In the genomic region with DNA sequence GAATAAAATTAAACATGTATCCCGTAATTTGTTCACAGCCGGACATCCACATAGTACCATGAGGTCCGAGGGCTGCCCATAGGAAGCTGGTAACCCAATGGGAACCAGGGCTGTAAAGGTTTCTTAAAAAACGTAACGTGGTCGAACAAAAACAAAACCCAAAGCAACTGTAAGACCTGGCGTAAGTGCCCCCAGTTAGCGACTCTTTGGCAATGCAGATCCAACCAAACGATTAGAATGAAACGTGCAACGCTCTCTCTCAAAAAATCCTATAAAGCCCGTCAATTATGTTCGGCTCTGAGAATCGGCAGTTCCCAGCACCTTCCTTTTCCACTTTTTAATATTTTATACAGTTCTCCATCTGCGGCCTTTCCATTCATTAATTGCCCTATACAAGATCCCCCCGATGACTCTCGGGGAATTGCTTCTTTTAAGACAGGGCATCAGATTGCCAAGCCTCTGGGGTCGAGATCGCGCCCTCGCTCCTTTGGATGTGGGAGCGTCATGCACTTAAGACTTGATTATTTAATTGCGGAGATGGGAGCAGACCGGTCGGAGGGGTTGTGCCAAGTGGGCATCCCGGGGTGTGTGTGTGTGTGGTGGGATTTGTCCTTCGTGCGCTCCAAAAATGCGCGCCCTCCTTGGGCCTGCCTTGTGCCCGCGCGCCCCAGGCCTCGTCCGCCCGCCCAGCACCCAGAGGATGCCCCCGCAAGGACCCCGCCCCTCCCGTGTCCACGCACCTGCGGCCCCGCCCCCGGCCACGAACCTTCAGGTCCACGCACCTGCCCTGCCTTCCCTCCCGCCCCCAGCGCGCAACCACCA, we compare ENCODE assay signal across 9 mouse cellular contexts. TPM values are rescaled to one million over a fixed set of nuclear protein-coding genes. Genes with fewer than 3 reads are reported as not detected.
DNase-seq lines count a peak whose midpoint lies in the region; ATAC-seq and TF ChIP-seq lines count a peak whose summit lies in the region.
"Had no signal": no experiment of that assay in that cellular context is flagged by ENCODE, and none has a peak within 500 bp of the region (broad histone marks: within the 10 kb centered on the region; RNA-seq: fewer than 3 reads in every experiment).

No protein-coding gene starts in this region.

- no peaks in the 10 kb centered on the region for H3K36me3 ChIP-seq in heart, embryonic 13.5 days
- H3K36me3 ChIP-seq in ES-Bruce4 (ENCODE audit: control insufficient read depth, insufficient read depth, low read length, poor library complexity, severe bottlenecking): no peaks in the 10 kb centered on the region
- no peaks in the 10 kb centered on the region for H3K36me3 ChIP-seq in forebrain, embryonic 11.5 days (ENCODE audit: control insufficient read depth, insufficient read depth, low read length)
- no peaks in the 10 kb centered on the region for H3K36me3 ChIP-seq in liver, embryonic 15.5 days (replicated peaks)

- no peak for TF ChIP-seq EP300 in ES-Bruce4 (IDR thresholded peaks at IDR 0.05; ENCODE audit: insufficient read depth, low read depth, low read length)

- TF ChIP-seq CTCF in ES-Bruce4 (IDR thresholded peaks at IDR 0.05; ENCODE audit: low read depth, low read length): no peak

- H3K4me1 ChIP-seq in heart, embryonic 13.5 days: peaks cover 34% of the 10 kb centered on the region
- H3K4me1 ChIP-seq in ES-Bruce4 (ENCODE audit: control insufficient read depth, insufficient read depth, low read length): peaks cover 3% of the 10 kb centered on the region
- peaks cover 14% of the 10 kb centered on the region for H3K4me1 ChIP-seq in forebrain, embryonic 11.5 days (replicated peaks; ENCODE audit: control insufficient read depth, insufficient read depth, low read length)
- peaks cover 39% of the 10 kb centered on the region for H3K4me1 ChIP-seq in liver, embryonic 15.5 days (replicated peaks)

- ATAC-seq in heart, embryonic 13.5 days (ENCODE audit: extremely low read depth, insufficient number of reproducible peaks, low FRiP score, low TSS enrichment): no peak
- ATAC-seq in forebrain, embryonic 11.5 days (replicated peaks; ENCODE audit: low FRiP score): peak; percentile 21
- peak; percentile 34 for ATAC-seq in liver, embryonic 15.5 days (ENCODE audit: insufficient read depth)
- ATAC-seq in activated CD4-positive, CD25-positive, alpha-beta regulatory T cell, adult 4 months: no peak

- H3K9ac ChIP-seq in heart, embryonic 13.5 days: peak overlapping the region; percentile 99
- peak overlapping the region; percentile 86 for H3K9ac ChIP-seq in ES-Bruce4 (ENCODE audit: low read depth, poor library complexity, severe bottlenecking)
- peak overlapping the region; percentile 98 for H3K9ac ChIP-seq in forebrain, embryonic 11.5 days (ENCODE audit: low read length)
- peak overlapping the region; percentile 67 for H3K9ac ChIP-seq in liver, embryonic 15.5 days

- WGBS in heart, embryonic 13.5 days: 2% methylated on average over 48 of the region's 48 CpGs
- 2% methylated on average over 45 of the region's 48 CpGs for WGBS in forebrain, embryonic 11.5 days
- WGBS in liver, embryonic 15.5 days (ENCODE audit: insufficient replicate concordance): 2% methylated on average over 48 of the region's 48 CpGs

- DNase-seq in heart, adult 11 months: no peak
- no peak for DNase-seq in forebrain, embryonic 11.5 days (ENCODE audit: low spot score)
- DNase-seq in left cerebral cortex, adult 8-10 months (ENCODE audit: low spot score in 2 of 2): no peak
- no peak for DNase-seq in thymus, postnatal 10 days (ENCODE audit: low spot score in 2 of 2)

- no peaks in the 10 kb centered on the region for H3K9me3 ChIP-seq in heart, embryonic 13.5 days
- no peaks in the 10 kb centered on the region for H3K9me3 ChIP-seq in ES-Bruce4 (replicated peaks; ENCODE audit: control insufficient read depth, insufficient read depth, low read length, poor library complexity, severe bottlenecking)
- no peaks in the 10 kb centered on the region for H3K9me3 ChIP-seq in forebrain, embryonic 11.5 days (ENCODE audit: control insufficient read depth, low read length)
- H3K9me3 ChIP-seq in liver, embryonic 15.5 days (replicated peaks): no peaks in the 10 kb centered on the region

- H3K27ac ChIP-seq in heart, embryonic 13.5 days (replicated peaks): peak overlapping the region; percentile 64
- no peak overlapping the region for H3K27ac ChIP-seq in ES-Bruce4 (ENCODE audit: insufficient read depth, low read length)
- peak overlapping the region; percentile 82 for H3K27ac ChIP-seq in forebrain, embryonic 11.5 days (ENCODE audit: low read depth, low read length)
- peak overlapping the region; percentile 53; the same call in 1 of the 2 replicates for H3K27ac ChIP-seq in liver, embryonic 15.5 days (replicated peaks)

- no peaks in the 10 kb centered on the region for H3K27me3 ChIP-seq in heart, embryonic 13.5 days (replicated peaks)
- no peaks in the 10 kb centered on the region for H3K27me3 ChIP-seq in ES-Bruce4 (ENCODE audit: control insufficient read depth, insufficient read depth, low read length, poor library complexity, severe bottlenecking)
- H3K27me3 ChIP-seq in forebrain, embryonic 11.5 days (ENCODE audit: control insufficient read depth, insufficient read depth, low read length): no peaks in the 10 kb centered on the region
- H3K27me3 ChIP-seq in liver, embryonic 15.5 days: peaks cover 12% of the 10 kb centered on the region

- TF ChIP-seq POLR2A in ES-Bruce4 (IDR thresholded peaks at IDR 0.05; ENCODE audit: insufficient read depth, low read length): no peak

- peak overlapping the region; percentile 76 for H3K4me3 ChIP-seq in heart, embryonic 13.5 days
- H3K4me3 ChIP-seq in ES-Bruce4 (ENCODE audit: low read depth, low read length): peak overlapping the region; percentile 86
- H3K4me3 ChIP-seq in forebrain, embryonic 11.5 days (ENCODE audit: low read depth, low read length): peak overlapping the region; percentile 89
- H3K4me3 ChIP-seq in liver, embryonic 15.5 days (replicated peaks): peak overlapping the region; percentile 86

- peak overlapping the region; percentile 94 for H3K4me2 ChIP-seq in heart, embryonic 13.5 days
- peak overlapping the region; percentile 89 for H3K4me2 ChIP-seq in forebrain, embryonic 11.5 days (ENCODE audit: low read depth, low read length, severe bottlenecking)
- peak overlapping the region; percentile 96 for H3K4me2 ChIP-seq in liver, embryonic 15.5 days

RNA-seq across cellular contexts. Expression of a gene that starts 0.6 kb away (rescaled TPM):
- 150 and 157 TPM in 2 replicates for polyA plus RNA-seq in heart, embryonic 13.5 days (2015; fragmentation: Nextera tagmentation; extraction: Ambion mirVana)
- polyA plus RNA-seq in ES-Bruce4 (2011; ENCODE audit: insufficient read depth, insufficient read length, low read depth, missing spikeins): 779 and 784 TPM in 2 replicates
- 145 and 184 TPM in 2 replicates for polyA plus RNA-seq in forebrain, embryonic 11.5 days (2014; fragmentation: Nextera tagmentation; extraction: Ambion mirVana)
- 48.5 and 63.7 TPM in 2 replicates for polyA plus RNA-seq in liver, embryonic 15.5 days (2015; fragmentation: Nextera tagmentation; extraction: Ambion mirVana)
- 100 to 1,000 TPM; 280 to 364 (median 327) TPM for total RNA-seq in left cerebral cortex, adult 8-10 months (2022)
- polyA plus RNA-seq in activated CD4-positive, CD25-positive, alpha-beta regulatory T cell, adult 4 months (2017; shearing (Covaris generic)): 100 to 1,000 TPM; 108 to 132 TPM

RNA-seq across cellular contexts. Expression of a gene that starts 58.5 kb away (rescaled TPM):
- not detected in 2 replicates for polyA plus RNA-seq in heart, embryonic 13.5 days (2015; fragmentation: Nextera tagmentation; extraction: Ambion mirVana)
- polyA plus RNA-seq in ES-Bruce4 (2011; ENCODE audit: insufficient read depth, insufficient read length, low read depth, missing spikeins): not detected in 2 replicates
- polyA plus RNA-seq in forebrain, embryonic 11.5 days (2014; fragmentation: Nextera tagmentation; extraction: Ambion mirVana): not detected in 2 replicates
- polyA plus RNA-seq in liver, embryonic 15.5 days (2015; fragmentation: Nextera tagmentation; extraction: Ambion mirVana): not detected in 2 replicates
- under 1 TPM in 1 of 4 experiments, not detected in 3; 0.18 TPM for total RNA-seq in left cerebral cortex, adult 8-10 months (2022)
- not detected for polyA plus RNA-seq in activated CD4-positive, CD25-positive, alpha-beta regulatory T cell, adult 4 months (2017; shearing (Covaris generic))
- total RNA-seq: neutrophil, adult 5-6 weeks had no signal

Comparison
In these comparisons a context has a peak if more than half of its experiments do, and no peak if none do; other contexts are left out.
1. ATAC-seq: peak in forebrain, embryonic 11.5 days (single experiment) and liver, embryonic 15.5 days (single experiment); none in heart, embryonic 13.5 days (single experiment) and activated CD4-positive, CD25-positive, alpha-beta regulatory T cell, adult 4 months (single experiment).
2. Peak in every context shown above with its lines, with median percentiles within 50 percentile points of each other: H3K4me2 ChIP-seq, H3K4me3 ChIP-seq and H3K9ac ChIP-seq.